Mouse (Mus musculus) embryonic facial prominence, embryonic 11.5 days (tissue): ENCODE data around the gene Tbx6. TPM values are rescaled to one million over a fixed set of nuclear protein-coding genes. Genes with fewer than 3 reads are reported as not detected.
A peak's percentile ranks its signal among the peaks of the same experiment; 100 is the strongest.

Experiments used
- ATAC-seq: fragments of 200-750 bp; cut with Nextera tagmentation; replicated peaks from 2 replicates; pipeline ENCODE4 v1.8.0; 2017; ENCODE audit warnings: low read depth; ENCODE audit not compliant: insufficient number of reproducible peaks, low FRiP score, low TSS enrichment
- DNase-seq: peaks from one replicate; pipeline ENCODE4 v3.0.0-alpha.2; 2015; ENCODE audit warnings: low spot score
- H3K27ac ChIP-seq: fragments of 300-500 bp; sonication (generic); replicated peaks from 2 replicates; pipeline ENCODE4 v1.5.1; 2014; ENCODE audit warnings: mild to moderate bottlenecking, low read depth, low read length, control low read depth
- H3K27me3 ChIP-seq: fragments of 300-500 bp; sonication (generic); 2 replicates; pipeline ENCODE4 v1.6.1; 2014; ENCODE audit warnings: mild to moderate bottlenecking, low read length, moderate library complexity, mixed read lengths; ENCODE audit not compliant: control insufficient read depth, insufficient read depth
- H3K36me3 ChIP-seq: fragments of 300-500 bp; sonication (generic); replicated peaks from 2 replicates; pipeline ENCODE4 v1.6.1; 2014; ENCODE audit warnings: low read depth, mild to moderate bottlenecking, low read length, moderate library complexity, mixed read lengths; ENCODE audit not compliant: control insufficient read depth, insufficient read depth
- H3K4me1 ChIP-seq: fragments of 300-500 bp; sonication (generic); 2 replicates; pipeline ENCODE4 v1.6.1; 2014; ENCODE audit warnings: low read length, mixed read lengths; ENCODE audit not compliant: control insufficient read depth, insufficient read depth
- H3K4me2 ChIP-seq: fragments of 300-500 bp; sonication (generic); 2 replicates; pipeline ENCODE4 v1.6.1; 2014; ENCODE audit warnings: low read depth, mild to moderate bottlenecking, control low read depth, low read length, moderate library complexity
- H3K4me3 ChIP-seq: fragments of 300-500 bp; sonication (generic); 2 replicates; pipeline ENCODE4 v1.5.1; 2014; ENCODE audit warnings: low read depth, low read length, control low read depth
- H3K9ac ChIP-seq: fragments of 300-500 bp; sonication (generic); replicated peaks from 2 replicates; pipeline ENCODE4 v1.6.1; 2014; ENCODE audit warnings: mild to moderate bottlenecking, control low read depth, low read length
- H3K9me3 ChIP-seq: fragments of 300-500 bp; sonication (generic); replicated peaks from 2 replicates; pipeline ENCODE4 v1.6.1; 2016; ENCODE audit warnings: mild to moderate bottlenecking, low read length, inconsistent platforms, mixed read lengths; ENCODE audit not compliant: control insufficient read depth
- WGBS: fragments of 180-500 bp; shearing (Covaris S2); extraction: QIAGEN DNeasy Blood & Tissue Kit; methylation state at CpG from one replicate; pipeline ENCODE4 v1.1.7; 2014; 5-methylcytosine and 5-hydroxymethylcytosine counted together
- polyA plus RNA-seq: library from polyadenylated mRNA; unstranded; fragments of >200 nt; fragmentation: Nextera tagmentation; extraction: Ambion mirVana; gene quantifications from 2 replicates; pipeline ENCODE4 v1.2.1, GENCODE M21; 2014

Tbx6 gene
- 0.18 and 0.27 TPM in 2 replicates for polyA plus RNA-seq

DNA sequence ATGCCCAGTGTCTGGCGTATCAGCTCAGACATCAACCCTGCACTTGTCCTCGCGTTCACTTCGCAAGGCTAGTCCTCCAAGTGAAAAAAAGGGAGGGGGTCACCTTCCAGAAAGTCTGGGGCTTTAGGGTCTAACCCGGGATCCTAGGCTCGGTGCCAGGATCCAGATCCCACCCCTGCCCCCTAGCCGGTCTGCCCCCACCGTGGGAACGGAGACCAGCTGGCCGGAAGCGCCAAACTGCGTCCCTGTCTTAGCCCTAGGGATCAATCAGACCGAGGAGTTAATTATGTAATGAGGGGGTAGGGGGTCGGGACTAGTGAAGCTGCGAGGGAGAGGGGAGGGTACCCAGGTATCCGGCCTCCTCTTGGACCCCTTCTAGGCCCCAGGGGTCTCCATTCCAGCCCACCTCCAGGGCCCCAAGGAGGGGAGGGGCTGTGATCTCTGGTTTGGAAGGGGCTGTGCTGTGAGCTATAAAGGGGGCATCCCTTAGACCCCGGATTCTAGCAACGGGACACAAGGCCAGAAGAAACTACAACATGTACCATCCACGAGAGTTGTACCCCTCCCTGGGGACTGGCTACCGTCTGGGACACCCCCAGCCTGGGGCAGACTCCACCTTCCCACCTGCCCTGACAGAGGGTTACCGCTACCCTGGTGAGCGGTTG lies at the start of gene Tbx6:
Gene Tbx6 (plus strand): TSS at position 513 of the 665 bp plus-strand sequence.
- 5% methylated on average over 22 of the region's 22 CpGs for WGBS
- peak within 1 kb of the TSS; percentile 79 for H3K4me2 ChIP-seq
- H3K4me1 ChIP-seq, result peaks cover 7% of the 10 kb centered on the region
- H3K9ac ChIP-seq, result peak within 1 kb of the TSS; percentile 58
- peaks cover 5% of the 10 kb centered on the region for H3K36me3 ChIP-seq
- ATAC-seq, result peak; percentile 12; the same call in 1 of the 2 replicates
- H3K9me3 ChIP-seq, result no peaks in the 10 kb centered on the region
- H3K27me3 ChIP-seq, result no peaks in the 10 kb centered on the region
- no peak within 1 kb of the TSS for H3K27ac ChIP-seq
- peak within 1 kb of the TSS; percentile 34 for H3K4me3 ChIP-seq
- no peak for DNase-seq

DNA sequence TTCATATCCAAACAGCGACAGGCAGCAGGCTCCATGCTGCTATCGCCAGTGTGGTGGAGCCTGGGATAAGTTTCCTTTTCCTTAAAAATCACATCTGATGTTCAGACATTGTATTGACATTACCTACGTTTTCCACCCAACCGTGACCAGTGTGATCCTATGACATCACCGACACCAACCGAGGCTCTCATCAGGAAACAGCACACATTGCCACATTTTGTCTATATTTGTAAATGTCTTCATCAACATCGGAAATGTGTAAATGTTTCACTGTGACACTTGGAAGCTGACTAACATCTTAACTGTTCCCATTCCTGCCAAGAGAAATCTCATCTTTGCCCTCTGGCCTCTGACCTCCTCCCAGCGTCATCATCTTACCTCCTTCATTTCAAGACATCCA lies 45.2 kb upstream of the Tbx6 start:
- Histone ChIP-seq H3K4me3 (no peak overlapping the region), H3K4me1 (no peaks in the 10 kb centered on the region), H3K27me3 (no peaks in the 10 kb centered on the region), H3K27ac (no peak overlapping the region), H3K36me3 (no peaks in the 10 kb centered on the region), H3K9me3 (no peaks in the 10 kb centered on the region), H3K9ac (no peak overlapping the region), H3K4me2 (no peak overlapping the region)
- WGBS, result 72% methylated on average over 8 of the region's 8 CpGs
- ATAC-seq (no peak), DNase-seq (no peak)

DNA sequence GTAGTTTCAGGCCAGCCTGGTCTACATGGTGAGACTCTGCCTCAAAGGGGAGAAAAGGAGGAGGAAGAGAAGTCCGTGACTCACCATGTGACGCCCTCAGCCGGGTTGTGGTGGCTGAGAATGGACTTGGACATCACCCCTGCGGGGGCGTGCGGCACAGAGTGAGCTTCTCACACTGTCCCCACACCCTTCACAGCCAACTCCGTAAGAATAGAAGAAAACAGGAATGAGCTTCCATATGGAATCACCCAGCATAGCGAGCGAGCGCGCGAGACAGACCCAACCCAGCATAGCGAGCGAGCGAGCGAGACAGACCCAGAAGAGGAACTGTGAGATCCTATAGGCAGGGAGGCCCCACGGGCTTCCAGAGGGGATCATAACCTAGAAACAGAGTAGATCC lies 41.7 kb upstream of the Tbx6 start:
- H3K4me3 ChIP-seq, result no peak overlapping the region
- H3K9me3 ChIP-seq, result no peaks in the 10 kb centered on the region
- H3K4me2 ChIP-seq, result no peak overlapping the region
- no peaks in the 10 kb centered on the region for H3K4me1 ChIP-seq
- H3K36me3 ChIP-seq, result no peaks in the 10 kb centered on the region
- no peak overlapping the region for H3K27ac ChIP-seq
- no peaks in the 10 kb centered on the region for H3K27me3 ChIP-seq
- DNase-seq (no peak), ATAC-seq (no peak)
- 83% methylated on average over 17 of the region's 17 CpGs for WGBS
- H3K9ac ChIP-seq, result no peak overlapping the region

DNA sequence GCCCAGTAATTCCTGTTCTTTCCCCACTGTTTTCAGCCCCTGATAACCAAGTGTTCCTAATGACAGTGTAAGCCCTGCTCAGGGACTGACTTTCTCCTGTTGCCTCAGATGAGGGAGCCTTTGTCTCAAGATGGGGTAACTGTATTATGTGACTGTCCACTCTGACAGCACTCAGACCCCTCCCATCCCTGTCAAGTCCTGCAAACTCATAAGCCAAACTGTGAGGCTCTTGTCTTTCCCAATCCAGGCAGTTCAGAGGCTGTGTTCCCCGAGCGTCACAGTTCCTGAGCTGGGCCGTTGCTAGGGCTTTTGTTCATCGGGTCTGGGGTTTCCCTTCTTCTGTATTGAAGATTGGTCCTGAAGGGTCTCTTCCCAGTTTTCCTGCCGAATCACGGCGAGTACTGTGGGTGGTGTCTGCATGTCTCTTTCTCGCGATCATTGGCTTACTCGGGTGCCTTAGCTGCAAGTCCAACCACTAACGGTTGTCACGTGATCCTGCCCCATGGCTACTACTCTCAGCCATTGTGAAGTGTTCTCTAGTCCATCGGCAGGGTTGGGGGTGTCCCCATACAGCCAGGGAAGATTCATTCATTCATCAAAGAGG lies 41.0 kb upstream of the Tbx6 start:
- H3K4me3 ChIP-seq, result no peak overlapping the region
- H3K27ac ChIP-seq, result no peak overlapping the region
- 78% methylated on average over 13 of the region's 13 CpGs for WGBS
- H3K27me3 ChIP-seq, result no peaks in the 10 kb centered on the region
- DNase-seq (no peak), ATAC-seq (no peak)
- no peaks in the 10 kb centered on the region for H3K36me3 ChIP-seq
- no peak overlapping the region for H3K9ac ChIP-seq
- no peaks in the 10 kb centered on the region for H3K9me3 ChIP-seq
- H3K4me1 ChIP-seq, result no peaks in the 10 kb centered on the region
- H3K4me2 ChIP-seq, result no peak overlapping the region

DNA sequence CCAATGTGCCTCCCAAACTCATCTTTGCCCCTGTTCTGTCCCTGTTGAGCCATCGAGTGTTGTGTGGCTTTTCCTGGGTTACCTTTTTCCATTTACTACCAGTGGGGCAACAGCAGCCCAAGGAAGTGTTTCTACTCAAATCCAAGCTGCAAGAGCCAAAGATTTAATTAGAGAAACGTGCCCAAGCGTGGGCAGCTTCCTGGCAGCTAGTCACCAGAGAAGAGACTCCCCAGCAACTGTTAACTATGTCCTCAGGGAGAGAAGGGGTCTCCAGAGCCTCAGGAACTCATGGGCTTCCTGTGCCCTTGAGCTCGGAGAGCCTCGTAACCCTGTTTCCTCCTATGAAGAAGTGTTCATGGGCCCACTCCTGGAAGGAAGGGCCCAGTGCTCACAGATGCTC lies 40.3 kb upstream of the Tbx6 start:
- WGBS, result 74% methylated on average over 5 of the region's 5 CpGs

DNA sequence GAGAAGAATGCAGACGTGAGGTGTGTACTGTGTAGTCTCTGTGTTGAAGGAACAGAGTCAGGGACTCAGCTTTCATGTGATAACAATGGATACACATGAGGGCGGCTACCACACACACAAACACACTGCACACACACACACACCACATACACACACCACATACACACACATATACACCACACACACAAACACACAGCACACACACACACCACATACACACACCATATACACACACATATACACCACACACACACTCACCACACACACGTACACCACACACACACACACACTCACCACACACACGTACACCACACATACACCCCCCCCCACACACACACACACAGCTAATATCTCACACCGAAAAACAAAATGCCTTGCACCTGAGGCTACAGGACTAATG lies 39.8 kb upstream of the Tbx6 start:
- no peak overlapping the region for H3K4me2 ChIP-seq
- no peaks in the 10 kb centered on the region for H3K4me1 ChIP-seq
- H3K9me3 ChIP-seq, result no peaks in the 10 kb centered on the region
- H3K27ac ChIP-seq, result no peak overlapping the region
- no peak overlapping the region for H3K4me3 ChIP-seq
- H3K9ac ChIP-seq, result no peak overlapping the region
- 89% methylated on average over 5 of the region's 5 CpGs for WGBS
- no peak for DNase-seq
- no peaks in the 10 kb centered on the region for H3K36me3 ChIP-seq
- ATAC-seq, result peak; percentile 65; the same call in 1 of the 2 replicates
- H3K27me3 ChIP-seq, result no peaks in the 10 kb centered on the region

More for the DNA sequence above, 40.3 kb upstream of the Tbx6 start:
- no peaks in the 10 kb centered on the region for H3K9me3 ChIP-seq
- no peaks in the 10 kb centered on the region for H3K27me3 ChIP-seq
- H3K27ac ChIP-seq, result no peak overlapping the region
- no peak overlapping the region for H3K9ac ChIP-seq
- H3K4me1 ChIP-seq, result no peaks in the 10 kb centered on the region
- no peak overlapping the region for H3K4me2 ChIP-seq
- DNase-seq (no peak), ATAC-seq (no peak)
- no peaks in the 10 kb centered on the region for H3K36me3 ChIP-seq
- H3K4me3 ChIP-seq, result no peak overlapping the region

DNA sequence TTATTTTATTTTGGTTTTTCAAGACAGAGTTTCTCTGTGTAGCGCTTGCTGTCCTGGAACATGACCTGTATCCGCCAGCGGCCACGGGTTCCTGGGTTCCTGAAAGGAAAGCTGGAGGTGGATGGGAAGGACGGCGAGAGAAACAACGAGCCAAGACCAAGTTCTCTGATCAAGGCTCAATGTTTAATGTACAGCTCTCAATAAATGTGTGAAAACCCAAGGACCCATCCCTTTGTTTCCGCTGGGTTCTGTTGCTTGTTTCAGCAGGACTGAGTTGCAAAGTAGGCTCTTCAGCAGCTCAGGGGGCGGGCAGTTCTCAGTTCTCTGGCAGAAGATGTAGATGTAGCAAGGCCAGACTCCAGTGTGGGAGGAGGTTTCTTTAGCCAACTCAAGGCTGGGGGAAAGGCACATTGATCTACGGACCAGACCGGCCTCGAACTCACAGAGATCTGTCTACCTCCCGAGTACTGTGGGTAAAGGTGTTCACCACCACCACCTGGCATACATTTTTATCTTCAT lies 39.3 kb upstream of the Tbx6 start:
- Histone ChIP-seq H3K4me1 (no peaks in the 10 kb centered on the region), H3K36me3 (no peaks in the 10 kb centered on the region), H3K27ac (no peak overlapping the region), H3K4me2 (no peak overlapping the region), H3K4me3 (no peak overlapping the region), H3K9ac (no peak overlapping the region), H3K9me3 (no peaks in the 10 kb centered on the region), H3K27me3 (no peaks in the 10 kb centered on the region)
- ATAC-seq (no peak), DNase-seq (no peak)
- WGBS, result 93% methylated on average over 13 of the region's 13 CpGs

DNA sequence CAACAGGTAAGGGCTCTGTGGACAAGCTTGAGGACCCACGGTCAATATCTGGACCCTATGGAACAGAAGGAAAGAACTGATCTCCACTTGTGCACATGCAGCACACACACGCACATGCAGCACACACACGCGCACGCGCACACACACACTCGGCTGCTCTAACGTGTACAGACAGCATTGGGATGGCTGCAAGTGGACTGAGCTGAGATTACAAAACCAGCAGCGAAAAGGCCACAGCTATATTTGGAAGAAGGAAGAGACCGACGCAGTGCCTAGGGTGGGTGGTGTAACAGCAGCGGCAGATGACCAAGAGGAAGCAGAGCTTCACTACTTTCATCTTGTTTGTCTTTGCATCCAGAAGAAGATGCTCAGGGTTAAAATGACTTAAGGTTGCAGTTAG lies 35.2 kb upstream of the Tbx6 start:
- Histone ChIP-seq H3K4me3 (no peak overlapping the region), H3K9me3 (no peaks in the 10 kb centered on the region), H3K9ac (no peak overlapping the region)

More for the DNA sequence above, 35.2 kb upstream of the Tbx6 start:
- ATAC-seq (no peak), DNase-seq (no peak)
- no peaks in the 10 kb centered on the region for H3K4me1 ChIP-seq
- WGBS, result 90% methylated on average over 12 of the region's 12 CpGs
- H3K4me2 ChIP-seq, result no peak overlapping the region
- no peaks in the 10 kb centered on the region for H3K27me3 ChIP-seq
- no peaks in the 10 kb centered on the region for H3K36me3 ChIP-seq
- H3K27ac ChIP-seq, result no peak overlapping the region
